Mouse (Mus musculus) urinary bladder, postnatal 36 days (tissue): ENCODE results near the gene Tyro3.

ENCODE experiments used
- DNase-seq, 2 experiments: peaks; one replicate each; pipeline ENCODE4 v3.0.0; 2022; ENCODE audit warnings: low spot score in 2 of 2, mixed read lengths in 1 of 2

Gene Tyro3

GRCm38 (mm10) chr2:119855310-119855850, 57.8 kb downstream of the Tyro3 start:
- DNase-seq: no peak

GRCm38 (mm10) chr2:119857341-119857740, 59.8 kb downstream of the Tyro3 start:
- DNase-seq: no peak

- DNase-seq: no peak
Observed at GRCm38 (mm10) chr2:119864484-119864883, 67.0 kb downstream of the Tyro3 start.
